Mouse (Mus musculus): ENCODE results near the gene Nudt14.

- TF ChIP-seq ZC3H11A (IDR thresholded peaks at IDR 0.05; ENCODE audit: borderline replicate concordance, low read depth, low read length): no peak
- TF ChIP-seq CHD2 (IDR thresholded peaks at IDR 0.05; ENCODE audit: low read depth, low read length): no peak
- no peak for TF ChIP-seq HCFC1 (IDR thresholded peaks at IDR 0.05; ENCODE audit: borderline replicate concordance, insufficient read depth, low read length)
- no peak for TF ChIP-seq MAFK (IDR thresholded peaks at IDR 0.05; ENCODE audit: insufficient read depth, low read depth, low read length)
These were observed 12.2 kb downstream of the Nudt14 start, which contains the start of gene Jag2 for GRCm38 (mm10) chr12:112929562-112930352.

All from ES-E14 (cell line).